ENCODE assay signal across 13 mouse cellular contexts in the genomic region with DNA sequence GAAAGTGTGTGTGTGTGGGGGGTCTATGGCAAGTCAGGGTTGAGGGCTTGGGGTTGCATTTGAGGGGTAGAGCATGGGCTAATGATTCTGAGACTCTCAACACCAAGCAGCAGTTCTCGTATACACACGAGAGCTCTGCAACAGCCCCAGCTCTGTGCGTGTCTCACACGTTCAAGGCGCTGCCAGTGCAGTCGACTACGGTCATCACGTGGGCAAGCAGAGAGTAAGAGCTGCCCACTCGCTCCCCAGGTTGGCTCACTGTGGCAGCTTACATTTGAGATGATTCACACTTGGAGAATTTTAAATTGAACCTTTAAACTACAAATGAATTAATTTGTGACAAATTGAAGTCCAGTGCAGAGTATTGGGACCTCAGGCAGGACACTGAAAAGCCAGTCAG.
"Had no signal": no experiment of that assay in that cellular context is flagged by ENCODE, and none has a peak within 500 bp of the region (broad histone marks: within the 10 kb centered on the region; RNA-seq: fewer than 3 reads in every experiment).

No protein-coding gene starts in this region.

- H3K27me3 ChIP-seq: kidney, embryonic 15.5 days; limb, embryonic 13.5 days; midbrain, embryonic 12.5 days; neural tube, embryonic 13.5 days had no signal

- H3K4me3 ChIP-seq: kidney, embryonic 15.5 days; limb, embryonic 13.5 days; midbrain, embryonic 12.5 days; neural tube, embryonic 13.5 days had no signal

- H3K27ac ChIP-seq: kidney, embryonic 15.5 days; limb, embryonic 13.5 days; liver, embryonic 14.5 days; midbrain, embryonic 12.5 days; neural tube, embryonic 13.5 days had no signal

- DNase-seq: kidney, adult 2 months; kidney, postnatal 14 days; lung, adult 18-20 months; retina, postnatal 1 day; spleen, adult 18-20 months; thymus, postnatal 4 days had no signal

- H3K9ac ChIP-seq: kidney, embryonic 15.5 days; limb, embryonic 13.5 days; liver, embryonic 14.5 days; midbrain, embryonic 12.5 days; neural tube, embryonic 13.5 days had no signal

- H3K9me3 ChIP-seq: kidney, embryonic 15.5 days; limb, embryonic 13.5 days; midbrain, embryonic 12.5 days; neural tube, embryonic 13.5 days had no signal

- H3K4me2 ChIP-seq: kidney, embryonic 15.5 days; limb, embryonic 13.5 days; midbrain, embryonic 12.5 days; neural tube, embryonic 13.5 days had no signal

- ATAC-seq: intestine, embryonic 16.5 days; midbrain, embryonic 16.5 days had no signal

- H3K36me3 ChIP-seq: kidney, embryonic 15.5 days; limb, embryonic 13.5 days; midbrain, embryonic 12.5 days; neural tube, embryonic 13.5 days had no signal
